Mouse (Mus musculus): Measurements from ENCODE around the gene Cops6. TPM values are rescaled to one million over a fixed set of nuclear protein-coding genes. Genes with fewer than 3 reads are reported as not detected.

Gene Cops6
- polyA plus RNA-seq, 1 experiment = 160 TPM

- H3K4me1 ChIP-seq (ENCODE audit: control insufficient read depth, insufficient read depth, low read length) = peaks cover 11% of the 10 kb centered on the region
- H3K27ac ChIP-seq (ENCODE audit: control insufficient read depth, insufficient read depth, low read depth, low read length) = peak within 1 kb of the TSS; percentile 97
Measured at GRCm38 (mm10) chr5:138193771-138194727, 33.2 kb downstream of the Cops6 start, which contains the start of gene Mblac1. Gene Mblac1 (plus strand): TSS chr5:138194314.

DNA sequence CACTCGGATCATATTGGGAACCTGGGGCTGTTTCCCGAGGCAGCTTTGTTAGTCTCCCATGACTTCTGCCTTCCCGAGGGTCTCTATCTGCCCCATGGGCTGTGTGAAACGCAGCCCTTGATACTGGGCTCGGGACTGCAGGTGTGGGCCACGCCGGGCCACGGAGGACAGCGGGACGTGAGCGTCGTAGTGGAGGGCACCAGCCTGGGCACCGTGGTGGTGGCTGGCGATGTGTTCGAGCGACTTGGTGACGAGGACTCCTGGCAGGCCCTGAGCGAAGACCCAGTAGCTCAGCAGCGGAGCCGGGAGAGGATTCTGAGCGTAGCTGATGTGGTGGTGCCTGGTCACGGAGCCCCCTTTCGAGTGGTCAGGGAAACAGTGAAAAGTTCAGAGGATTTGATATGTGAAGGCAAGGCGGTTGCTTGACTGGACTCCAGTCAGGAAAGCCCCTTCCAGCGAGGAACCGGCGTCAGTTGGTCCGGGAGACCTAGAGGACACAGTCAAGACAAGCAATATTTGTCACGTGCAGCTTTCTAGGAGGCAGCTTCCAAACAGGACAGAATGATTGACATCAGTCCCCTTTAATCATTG, 34.0 kb downstream of the Cops6 start:
- Histone ChIP-seq H3K27ac (ENCODE audit: control insufficient read depth, insufficient read depth, low read depth, low read length) (peak overlapping the region; percentile 97), H3K36me3 (ENCODE audit: control insufficient read depth, insufficient read depth, low read length) (no peaks in the 10 kb centered on the region), H3K27me3 (ENCODE audit: control insufficient read depth, insufficient read depth, low read length) (no peaks in the 10 kb centered on the region), H3K4me3 (ENCODE audit: control insufficient read depth, low read depth, low read length) (peak overlapping the region; percentile 83), H3K4me1 (ENCODE audit: control insufficient read depth, insufficient read depth, low read length) (peaks cover 11% of the 10 kb centered on the region)
- TF ChIP-seq CTCF (IDR thresholded peaks at IDR 0.05; ENCODE audit: control insufficient read depth, insufficient read depth, insufficient replicate concordance, low read depth, low read length) (no peak), POLR2A (IDR thresholded peaks at IDR 0.05; ENCODE audit: control insufficient read depth, low read depth, low read length) (peak; percentile 10; the same call in 1 of the 2 replicates)

More at GRCm38 (mm10) chr5:138193771-138194727, 33.2 kb downstream of the Cops6 start, which contains the start of gene Mblac1:
- TF ChIP-seq CTCF (IDR thresholded peaks at IDR 0.05; ENCODE audit: control insufficient read depth, insufficient read depth, insufficient replicate concordance, low read depth, low read length) = no peak
- TF ChIP-seq POLR2A (IDR thresholded peaks at IDR 0.05; ENCODE audit: control insufficient read depth, low read depth, low read length) = peak; percentile 55
- Histone ChIP-seq H3K4me3 (ENCODE audit: control insufficient read depth, low read depth, low read length) (peak within 1 kb of the TSS; percentile 83), H3K27me3 (ENCODE audit: control insufficient read depth, insufficient read depth, low read length) (no peaks in the 10 kb centered on the region), H3K36me3 (ENCODE audit: control insufficient read depth, insufficient read depth, low read length) (no peaks in the 10 kb centered on the region)

GRCm38 (mm10) chr5:138195463-138195862, 34.6 kb downstream of the Cops6 start:
- no peak for TF ChIP-seq CTCF (IDR thresholded peaks at IDR 0.05; ENCODE audit: control insufficient read depth, insufficient read depth, insufficient replicate concordance, low read depth, low read length)
- TF ChIP-seq POLR2A (IDR thresholded peaks at IDR 0.05; ENCODE audit: control insufficient read depth, low read depth, low read length) = no peak
- H3K4me1 ChIP-seq (ENCODE audit: control insufficient read depth, insufficient read depth, low read length) = peaks cover 11% of the 10 kb centered on the region

DNA sequence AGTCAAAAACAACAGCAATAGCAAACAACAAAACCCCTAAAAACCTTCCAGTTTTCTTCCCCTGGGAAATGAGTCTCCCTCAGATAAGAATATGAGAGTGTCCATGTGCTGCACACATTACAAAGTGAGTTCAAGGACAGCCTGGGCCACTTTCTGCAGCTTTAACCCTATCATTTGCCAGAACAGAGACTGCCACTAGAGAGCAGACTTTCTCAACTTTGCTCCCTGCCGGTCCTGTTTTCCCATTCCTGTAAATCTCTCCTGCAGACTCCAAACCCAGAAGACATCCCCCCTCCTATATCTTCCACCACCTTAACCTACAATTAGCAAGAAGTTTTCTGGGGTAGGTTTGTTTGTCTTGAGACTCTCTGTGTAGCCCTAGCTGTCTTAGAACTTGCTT, 38.7 kb downstream of the Cops6 start:
- Histone ChIP-seq H3K4me1 (ENCODE audit: control insufficient read depth, insufficient read depth, low read length) (peaks cover 11% of the 10 kb centered on the region), H3K36me3 (ENCODE audit: control insufficient read depth, insufficient read depth, low read length) (no peaks in the 10 kb centered on the region), H3K4me3 (ENCODE audit: control insufficient read depth, low read depth, low read length) (no peak overlapping the region), H3K27ac (ENCODE audit: control insufficient read depth, insufficient read depth, low read depth, low read length) (no peak overlapping the region), H3K27me3 (ENCODE audit: control insufficient read depth, insufficient read depth, low read length) (no peaks in the 10 kb centered on the region)
- TF ChIP-seq CTCF (IDR thresholded peaks at IDR 0.05; ENCODE audit: control insufficient read depth, insufficient read depth, insufficient replicate concordance, low read depth, low read length) (no peak), POLR2A (IDR thresholded peaks at IDR 0.05; ENCODE audit: control insufficient read depth, low read depth, low read length) (no peak)

More at GRCm38 (mm10) chr5:138195463-138195862, 34.6 kb downstream of the Cops6 start:
- no peaks in the 10 kb centered on the region for H3K36me3 ChIP-seq (ENCODE audit: control insufficient read depth, insufficient read depth, low read length)
- no peak overlapping the region for H3K27ac ChIP-seq (ENCODE audit: control insufficient read depth, insufficient read depth, low read depth, low read length)
- H3K27me3 ChIP-seq (ENCODE audit: control insufficient read depth, insufficient read depth, low read length) = no peaks in the 10 kb centered on the region
- no peak overlapping the region for H3K4me3 ChIP-seq (ENCODE audit: control insufficient read depth, low read depth, low read length)

DNA sequence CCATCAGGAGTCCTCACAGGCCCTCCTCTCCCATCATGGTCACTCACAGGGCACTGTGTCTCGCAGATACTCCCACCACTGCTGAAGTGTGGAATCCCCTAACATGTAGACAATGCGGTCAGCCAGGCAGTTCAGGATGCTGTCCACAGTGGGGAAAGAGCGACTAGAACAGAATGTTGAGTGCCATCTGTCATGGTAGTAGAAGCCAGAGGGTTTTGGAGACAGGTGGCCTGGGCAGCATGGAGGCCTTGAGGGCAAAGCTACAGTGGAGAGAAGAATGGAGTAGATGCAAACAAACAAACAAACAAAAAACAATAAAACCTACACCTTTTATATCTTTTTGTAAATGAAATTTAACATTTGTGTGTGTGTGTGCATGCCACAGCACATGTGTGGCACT, 41.2 kb downstream of the Cops6 start:
- no peaks in the 10 kb centered on the region for H3K4me1 ChIP-seq (ENCODE audit: control insufficient read depth, insufficient read depth, low read length)
- no peaks in the 10 kb centered on the region for H3K27me3 ChIP-seq (ENCODE audit: control insufficient read depth, insufficient read depth, low read length)
- TF ChIP-seq POLR2A (IDR thresholded peaks at IDR 0.05; ENCODE audit: control insufficient read depth, low read depth, low read length) (no peak), CTCF (IDR thresholded peaks at IDR 0.05; ENCODE audit: control insufficient read depth, insufficient read depth, insufficient replicate concordance, low read depth, low read length) (no peak)
- H3K36me3 ChIP-seq (ENCODE audit: control insufficient read depth, insufficient read depth, low read length) = no peaks in the 10 kb centered on the region
- H3K4me3 ChIP-seq (ENCODE audit: control insufficient read depth, low read depth, low read length) = no peak overlapping the region
- no peak overlapping the region for H3K27ac ChIP-seq (ENCODE audit: control insufficient read depth, insufficient read depth, low read depth, low read length)

DNA sequence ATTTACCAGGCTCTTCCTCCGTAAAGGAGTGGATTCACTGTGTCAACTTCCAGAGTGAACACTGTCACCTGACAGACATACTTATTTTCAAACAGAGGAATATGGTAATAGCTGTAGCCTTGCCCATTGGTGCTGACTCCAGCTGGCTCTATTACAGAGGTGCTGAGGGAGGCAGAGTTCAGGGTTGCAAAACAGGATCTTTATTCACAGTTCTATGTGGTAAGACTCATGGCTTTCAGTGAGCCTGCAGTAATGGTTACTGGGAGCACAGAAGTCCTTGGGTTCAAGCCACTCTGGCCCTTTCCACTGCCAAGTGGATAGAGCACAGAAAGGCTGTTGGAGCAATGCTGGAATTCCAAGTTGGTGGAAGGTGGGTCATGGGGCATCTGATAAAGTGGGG, 46.4 kb downstream of the Cops6 start:
- H3K4me1 ChIP-seq (ENCODE audit: control insufficient read depth, insufficient read depth, low read length) = no peaks in the 10 kb centered on the region
- no peaks in the 10 kb centered on the region for H3K36me3 ChIP-seq (ENCODE audit: control insufficient read depth, insufficient read depth, low read length)

DNA sequence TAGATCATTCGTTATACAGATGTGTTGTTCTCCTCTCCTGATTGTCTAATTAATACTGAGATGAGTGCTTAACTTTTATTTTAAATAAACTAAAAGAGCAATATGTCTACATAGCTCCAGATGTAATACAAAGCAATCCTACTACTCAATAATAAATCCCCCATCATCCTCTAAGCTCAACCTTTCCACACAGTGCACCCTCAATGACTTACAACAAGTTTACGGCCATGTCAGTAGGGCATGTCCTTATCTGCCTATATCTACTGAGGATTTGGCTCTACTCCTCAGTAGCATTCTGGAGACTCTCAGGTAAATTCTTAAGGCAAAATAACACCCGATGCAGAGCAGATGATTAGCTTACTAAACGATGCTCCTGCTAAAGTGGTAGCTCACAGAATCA, 47.0 kb downstream of the Cops6 start:
- Histone ChIP-seq H3K27ac (ENCODE audit: control insufficient read depth, insufficient read depth, low read depth, low read length) (no peak overlapping the region), H3K27me3 (ENCODE audit: control insufficient read depth, insufficient read depth, low read length) (no peaks in the 10 kb centered on the region), H3K36me3 (ENCODE audit: control insufficient read depth, insufficient read depth, low read length) (no peaks in the 10 kb centered on the region), H3K4me3 (ENCODE audit: control insufficient read depth, low read depth, low read length) (no peak overlapping the region), H3K4me1 (ENCODE audit: control insufficient read depth, insufficient read depth, low read length) (no peaks in the 10 kb centered on the region)
- no peak for TF ChIP-seq POLR2A (IDR thresholded peaks at IDR 0.05; ENCODE audit: control insufficient read depth, low read depth, low read length)
- no peak for TF ChIP-seq CTCF (IDR thresholded peaks at IDR 0.05; ENCODE audit: control insufficient read depth, insufficient read depth, insufficient replicate concordance, low read depth, low read length)

More for the DNA sequence above, 46.4 kb downstream of the Cops6 start:
- no peak overlapping the region for H3K4me3 ChIP-seq (ENCODE audit: control insufficient read depth, low read depth, low read length)
- H3K27me3 ChIP-seq (ENCODE audit: control insufficient read depth, insufficient read depth, low read length) = no peaks in the 10 kb centered on the region
- no peak for TF ChIP-seq POLR2A (IDR thresholded peaks at IDR 0.05; ENCODE audit: control insufficient read depth, low read depth, low read length)
- no peak for TF ChIP-seq CTCF (IDR thresholded peaks at IDR 0.05; ENCODE audit: control insufficient read depth, insufficient read depth, insufficient replicate concordance, low read depth, low read length)
- H3K27ac ChIP-seq (ENCODE audit: control insufficient read depth, insufficient read depth, low read depth, low read length) = no peak overlapping the region

Other genes starting within 250 kb of the Cops6 start
- not detected in 2 replicates for gene Cyp3a13, start 239.5 kb upstream of the Cops6 start, polyA plus RNA-seq (2012; rRNA removed)
- gene Gjc3, start 198.0 kb upstream of the Cops6 start, polyA plus RNA-seq (2012; rRNA removed) = 0.02 TPM in 1 of 2 replicates, not detected in the other
- 0.12 and 0.51 TPM in 2 replicates for gene Azgp1, start 179.6 kb upstream of the Cops6 start, polyA plus RNA-seq (2012; rRNA removed)
- gene Smok3a, start 139.8 kb upstream of the Cops6 start, polyA plus RNA-seq (2012; rRNA removed) = 9.6 and 11.7 TPM in 2 replicates
- gene Smok3b, start 139.6 kb upstream of the Cops6 start, polyA plus RNA-seq (2012; rRNA removed) = 13.1 and 13.5 TPM in 2 replicates
- 9.7 and 10.4 TPM in 2 replicates for gene Smok3c, start 107.9 kb upstream of the Cops6 start, polyA plus RNA-seq (2012; rRNA removed)
- 3.4 and 4.0 TPM in 2 replicates for gene Zkscan1, start 76.0 kb upstream of the Cops6 start, polyA plus RNA-seq (2012; rRNA removed)
- gene Zscan21, start 44.2 kb upstream of the Cops6 start, polyA plus RNA-seq (2012; rRNA removed) = 51.4 and 58.2 TPM in 2 replicates
- 1.8 and 2.2 TPM in 2 replicates for gene Zfp113, start 5.3 kb upstream of the Cops6 start, polyA plus RNA-seq (2012; rRNA removed)
- gene Ap4m1, start 10.9 kb downstream of the Cops6 start, polyA plus RNA-seq (2012; rRNA removed) = 65.6 and 70.3 TPM in 2 replicates
- 93.6 and 96.0 TPM in 2 replicates for gene Mcm7, start 11.4 kb downstream of the Cops6 start, polyA plus RNA-seq (2012; rRNA removed)
- gene Taf6, start 26.4 kb downstream of the Cops6 start, polyA plus RNA-seq (2012; rRNA removed) = 141 and 154 TPM in 2 replicates
- 1.6 and 1.7 TPM in 2 replicates for gene Cnpy4, start 26.4 kb downstream of the Cops6 start, polyA plus RNA-seq (2012; rRNA removed)
- gene Mblac1, start 33.2 kb downstream of the Cops6 start, polyA plus RNA-seq (2012; rRNA removed) = 5.4 and 6.2 TPM in 2 replicates
- 0.14 and 0.19 TPM in 2 replicates for gene Nxpe5, start 64.8 kb downstream of the Cops6 start, polyA plus RNA-seq (2012; rRNA removed)
- 23.2 and 28.3 TPM in 2 replicates for gene Lamtor4, start 94.4 kb downstream of the Cops6 start, polyA plus RNA-seq (2012; rRNA removed)
- gene BC037034, start 103.0 kb downstream of the Cops6 start, polyA plus RNA-seq (2012; rRNA removed) = 60.7 and 63.1 TPM in 2 replicates
- 0.10 TPM in 2 replicates for gene Gal3st4, start 111.8 kb downstream of the Cops6 start, polyA plus RNA-seq (2012; rRNA removed)
- not detected in 2 replicates for gene Gm43720, start 118.9 kb downstream of the Cops6 start, polyA plus RNA-seq (2012; rRNA removed)
- 18.6 and 22.7 TPM in 2 replicates for gene Gpc2, start 118.9 kb downstream of the Cops6 start, polyA plus RNA-seq (2012; rRNA removed)
- 201 and 224 TPM in 2 replicates for gene Stag3, start 119.2 kb downstream of the Cops6 start, polyA plus RNA-seq (2012; rRNA removed)
- gene Pvrig, start 180.9 kb downstream of the Cops6 start, polyA plus RNA-seq (2012; rRNA removed) = 1.4 and 1.5 TPM in 2 replicates

Measured in testis, adult 2 months (tissue).